Mouse (Mus musculus) stomach, embryonic 16.5 days (tissue): Measurements from ENCODE around the gene Scaf11. TPM values are rescaled to one million over a fixed set of nuclear protein-coding genes. Genes with fewer than 3 reads are reported as not detected.

Source experiments
- ATAC-seq: fragments of 200-750 bp; cut with Nextera tagmentation; 2 replicates; pipeline ENCODE4 v1.8.0; 2017; ENCODE audit warnings: moderate number of reproducible peaks, moderate TSS enrichment; ENCODE audit not compliant: insufficient read depth, low FRiP score
- H3K27ac ChIP-seq: fragments of 300-500 bp; sonication (generic); 2 replicates; pipeline ENCODE4 v1.5.1; 2014; ENCODE audit warnings: low read length
- H3K27me3 ChIP-seq: fragments of 300-500 bp; sonication (generic); 2 replicates; pipeline ENCODE4 v1.6.1; 2014; ENCODE audit warnings: low read length, control low read depth, mixed read lengths; ENCODE audit not compliant: control insufficient read depth, insufficient read depth
- H3K36me3 ChIP-seq: fragments of 300-500 bp; sonication (generic); 2 replicates; pipeline ENCODE4 v1.6.1; 2014; ENCODE audit warnings: low read length; ENCODE audit not compliant: control insufficient read depth, insufficient read depth
- H3K4me1 ChIP-seq: fragments of 300-500 bp; sonication (generic); 2 replicates; pipeline ENCODE4 v1.6.1; 2014; ENCODE audit warnings: low read length, control low read depth, mixed read lengths; ENCODE audit not compliant: control insufficient read depth, insufficient read depth
- H3K4me2 ChIP-seq: fragments of 300-500 bp; sonication (generic); 2 replicates; pipeline ENCODE4 v1.6.1; 2014; ENCODE audit warnings: low read depth, low read length, mixed read lengths
- H3K4me3 ChIP-seq: fragments of 300-500 bp; sonication (generic); replicated peaks from 2 replicates; pipeline ENCODE4 v1.5.1; 2014; ENCODE audit warnings: mild to moderate bottlenecking, low read length
- H3K9ac ChIP-seq: fragments of 300-500 bp; sonication (generic); 2 replicates; pipeline ENCODE4 v1.6.1; 2014; ENCODE audit warnings: low read length
- H3K9me3 ChIP-seq: fragments of 300-500 bp; sonication (generic); replicated peaks from 2 replicates; pipeline ENCODE4 v1.6.1; 2016; ENCODE audit warnings: low read length, control low read depth; ENCODE audit not compliant: control insufficient read depth
- WGBS: fragments of 180-500 bp; shearing (Covaris S2); extraction: QIAGEN DNeasy Blood & Tissue Kit; methylation state at CpG from one replicate; pipeline ENCODE4 v1.1.7; 2014; 5-methylcytosine and 5-hydroxymethylcytosine counted together
- polyA plus RNA-seq: library from polyadenylated mRNA; unstranded; fragments of >200 nt; fragmentation: Nextera tagmentation; extraction: Ambion mirVana; gene quantifications from 2 replicates; pipeline ENCODE4 v1.2.1, GENCODE M21; 2015

Gene Scaf11
- polyA plus RNA-seq, 1 experiment from 2014 or later = 73.0 TPM

DNA sequence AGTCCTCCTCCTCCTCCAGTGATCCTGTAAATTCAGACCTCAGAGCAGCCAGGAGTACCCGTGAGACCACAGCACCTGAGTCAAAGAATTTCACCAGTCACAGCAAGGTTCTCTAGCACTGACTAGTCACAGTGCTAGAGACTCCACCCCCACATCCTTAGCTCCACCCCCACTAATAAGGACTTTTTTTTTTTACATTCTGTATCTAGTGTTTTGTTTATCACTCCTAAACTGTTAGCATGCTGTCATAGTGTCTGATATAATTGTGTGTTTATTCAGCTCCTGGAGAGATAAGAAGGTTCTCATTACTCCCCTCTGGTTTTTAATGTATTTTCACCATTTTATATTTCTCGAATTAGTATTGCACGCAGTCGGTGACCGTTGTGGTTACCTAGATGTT is 29.5 kb upstream of the Scaf11 start:
- Histone ChIP-seq H3K4me2 (no peak overlapping the region), H3K27me3 (no peaks in the 10 kb centered on the region), H3K9me3 (no peaks in the 10 kb centered on the region), H3K36me3 (no peaks in the 10 kb centered on the region), H3K4me1 (peaks cover 12% of the 10 kb centered on the region), H3K4me3 (no peak overlapping the region), H3K27ac (no peak overlapping the region), H3K9ac (no peak overlapping the region)
- no peak for ATAC-seq
- 85% methylated on average over 5 of the region's 5 CpGs for WGBS

- WGBS = 32% methylated on average over 20 of the region's 20 CpGs
- no peak for ATAC-seq
- Histone ChIP-seq H3K36me3 (no peaks in the 10 kb centered on the region), H3K4me3 (peak overlapping the region; percentile 19; the same call in 1 of the 2 replicates), H3K9me3 (no peaks in the 10 kb centered on the region), H3K9ac (peak overlapping the region; percentile 25; the same call in 1 of the 2 replicates), H3K4me2 (peak overlapping the region; percentile 40), H3K4me1 (peaks cover 12% of the 10 kb centered on the region), H3K27me3 (no peaks in the 10 kb centered on the region), H3K27ac (no peak overlapping the region)
Measured at GRCm38 (mm10) chr15:96488941-96489786, 28.5 kb upstream of the Scaf11 start.

DNA sequence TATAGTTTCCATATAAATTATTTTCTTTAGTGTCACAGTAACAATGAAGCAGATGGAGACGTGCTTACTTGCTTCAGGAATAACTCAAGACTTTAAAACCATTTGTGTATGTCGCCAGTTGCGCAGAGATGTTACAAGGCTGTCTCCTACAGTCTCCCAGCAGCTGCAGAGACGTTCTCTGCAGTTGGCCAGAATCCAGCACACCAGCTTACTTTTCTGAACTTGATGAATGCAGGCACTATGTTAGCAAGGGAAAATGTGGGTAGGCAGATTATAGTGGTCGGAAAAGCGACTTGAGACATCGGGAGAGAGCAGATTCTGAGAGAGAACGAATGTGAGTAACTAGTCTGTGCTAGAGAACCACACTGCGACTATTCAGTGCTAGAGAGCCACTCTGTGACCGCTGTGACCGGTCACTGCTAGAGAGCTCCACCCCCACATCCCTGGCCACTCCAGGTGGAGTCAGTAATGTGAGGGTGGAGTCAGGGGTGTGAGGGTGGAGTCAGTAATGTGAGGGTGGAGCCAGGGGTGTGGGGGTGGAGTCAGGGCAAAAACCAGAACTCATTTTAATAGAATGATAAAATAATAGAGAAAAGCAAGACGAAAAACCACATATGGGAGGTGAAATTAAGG is 26.5 kb upstream of the Scaf11 start:
- H3K4me1 ChIP-seq = peaks cover 10% of the 10 kb centered on the region
- H3K4me3 ChIP-seq = no peak overlapping the region
- H3K36me3 ChIP-seq = no peaks in the 10 kb centered on the region
- H3K9me3 ChIP-seq = no peaks in the 10 kb centered on the region
- H3K9ac ChIP-seq = no peak overlapping the region
- H3K4me2 ChIP-seq = no peak overlapping the region
- no peaks in the 10 kb centered on the region for H3K27me3 ChIP-seq
- peak; percentile 30; the same call in 1 of the 2 replicates for ATAC-seq
- WGBS = 46% methylated on average over 12 of the region's 12 CpGs
- H3K27ac ChIP-seq = no peak overlapping the region

DNA sequence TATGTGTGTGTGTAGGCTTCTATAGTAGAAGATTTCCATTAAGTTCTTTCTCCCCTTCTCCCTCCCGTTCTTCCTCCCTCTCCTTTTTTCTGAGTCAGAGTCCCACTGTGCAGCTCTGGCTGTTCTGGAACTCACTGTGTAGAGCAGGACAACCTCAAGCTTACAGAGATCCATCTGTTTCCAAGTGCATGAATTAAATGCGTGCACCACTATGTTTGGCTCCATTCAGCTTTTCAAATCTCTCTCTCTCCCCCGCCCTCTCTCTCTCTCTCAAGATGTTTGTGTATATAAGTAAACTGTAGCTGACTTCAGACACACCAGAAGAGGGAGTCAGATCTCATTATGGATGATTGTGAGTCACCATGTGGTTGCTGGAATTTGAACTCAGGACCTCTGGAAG is 20.2 kb upstream of the Scaf11 start:
- no peak overlapping the region for H3K27ac ChIP-seq
- ATAC-seq = no peak
- H3K27me3 ChIP-seq = no peaks in the 10 kb centered on the region
- H3K4me3 ChIP-seq = no peak overlapping the region
- H3K4me2 ChIP-seq = no peak overlapping the region
- H3K36me3 ChIP-seq = no peaks in the 10 kb centered on the region
- H3K9me3 ChIP-seq = no peaks in the 10 kb centered on the region
- WGBS = 48% methylated on average over 3 of the region's 3 CpGs
- no peak overlapping the region for H3K9ac ChIP-seq
- no peaks in the 10 kb centered on the region for H3K4me1 ChIP-seq

GRCm38 (mm10) chr15:96478006-96478405 is 17.4 kb upstream of the Scaf11 start:
- Histone ChIP-seq H3K4me2 (no peak overlapping the region), H3K9me3 (no peaks in the 10 kb centered on the region), H3K4me1 (no peaks in the 10 kb centered on the region), H3K36me3 (no peaks in the 10 kb centered on the region), H3K27ac (no peak overlapping the region), H3K27me3 (no peaks in the 10 kb centered on the region), H3K4me3 (no peak overlapping the region), H3K9ac (no peak overlapping the region)
- 86% methylated on average over 12 of the region's 12 CpGs for WGBS
- no peak for ATAC-seq

- peak; percentile 63; the same call in 1 of the 2 replicates for ATAC-seq
- H3K4me3 ChIP-seq = no peak overlapping the region
Measured at GRCm38 (mm10) chr15:96476359-96476758, 15.7 kb upstream of the Scaf11 start.

DNA sequence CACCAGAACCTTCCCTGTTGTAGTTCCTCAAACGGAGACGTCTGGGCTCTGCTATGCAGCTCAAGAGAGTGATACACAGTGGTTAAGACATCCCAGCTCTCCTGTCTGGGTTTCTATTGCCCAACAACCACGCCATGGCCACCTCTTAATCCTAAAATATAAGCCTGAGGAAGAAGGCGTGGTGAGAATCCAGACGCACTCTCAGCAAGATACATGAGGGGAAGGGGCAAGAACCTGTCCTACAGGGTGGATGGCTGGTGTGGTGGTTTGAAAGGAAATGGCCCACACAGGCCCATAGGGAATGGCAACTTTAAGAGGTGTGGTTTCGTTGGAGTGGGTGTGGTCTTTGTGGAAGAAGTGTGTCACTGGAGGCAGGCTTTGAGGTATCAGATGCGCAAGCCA is 14.9 kb upstream of the Scaf11 start:
- no peak for ATAC-seq
- no peaks in the 10 kb centered on the region for H3K27me3 ChIP-seq
- no peak overlapping the region for H3K9ac ChIP-seq
- H3K36me3 ChIP-seq = no peaks in the 10 kb centered on the region
- no peaks in the 10 kb centered on the region for H3K4me1 ChIP-seq
- no peak overlapping the region for H3K4me2 ChIP-seq
- no peaks in the 10 kb centered on the region for H3K9me3 ChIP-seq
- no peak overlapping the region for H3K4me3 ChIP-seq
- H3K27ac ChIP-seq = no peak overlapping the region
- 81% methylated on average over 7 of the region's 7 CpGs for WGBS

More at GRCm38 (mm10) chr15:96476359-96476758, 15.7 kb upstream of the Scaf11 start:
- Histone ChIP-seq H3K27ac (no peak overlapping the region), H3K9me3 (no peaks in the 10 kb centered on the region), H3K4me2 (no peak overlapping the region), H3K4me1 (no peaks in the 10 kb centered on the region), H3K9ac (no peak overlapping the region), H3K36me3 (no peaks in the 10 kb centered on the region), H3K27me3 (no peaks in the 10 kb centered on the region)
- 8% methylated on average over 7 of the region's 7 CpGs for WGBS

GRCm38 (mm10) chr15:96474325-96474955 is 13.8 kb upstream of the Scaf11 start:
- Histone ChIP-seq H3K36me3 (no peaks in the 10 kb centered on the region), H3K4me3 (no peak overlapping the region), H3K9me3 (no peaks in the 10 kb centered on the region), H3K4me2 (no peak overlapping the region), H3K9ac (no peak overlapping the region), H3K4me1 (no peaks in the 10 kb centered on the region), H3K27me3 (no peaks in the 10 kb centered on the region), H3K27ac (no peak overlapping the region)
- WGBS = 66% methylated on average over 20 of the region's 20 CpGs
- peak; percentile 21; the same call in 1 of the 2 replicates for ATAC-seq

- no peak overlapping the region for H3K27ac ChIP-seq
Measured at GRCm38 (mm10) chr15:96473920-96474319, 13.3 kb upstream of the Scaf11 start.

More at GRCm38 (mm10) chr15:96473920-96474319, 13.3 kb upstream of the Scaf11 start:
- Histone ChIP-seq H3K9me3 (no peaks in the 10 kb centered on the region), H3K36me3 (no peaks in the 10 kb centered on the region), H3K27me3 (no peaks in the 10 kb centered on the region), H3K4me3 (no peak overlapping the region), H3K4me1 (no peaks in the 10 kb centered on the region), H3K9ac (no peak overlapping the region), H3K4me2 (no peak overlapping the region)
- whole genome bisulfite sequencing = 90% methylated on average over 15 of the region's 15 CpGs
- ATAC-seq = no peak
